Mouse (Mus musculus) kidney, embryonic 14.5 days (tissue): ENCODE results near the gene Large1. TPM values are rescaled to one million over a fixed set of nuclear protein-coding genes. Genes with fewer than 3 reads are reported as not detected.
A peak's percentile ranks its signal among the peaks of the same experiment; 100 is the strongest.
"Not testable (repeated sequence)": the region's sequence is repeated elsewhere in the genome, so short reads cannot be mapped to it uniquely, and the experiment has no call there.

Source experiments
- ATAC-seq: fragments of 200-750 bp; cut with Nextera tagmentation; 2 replicates; pipeline ENCODE4 v1.8.0; 2017; ENCODE audit warnings: moderate number of reproducible peaks, mild to moderate bottlenecking, moderate TSS enrichment, moderate library complexity; ENCODE audit not compliant: low FRiP score, low TSS enrichment
- H3K27ac ChIP-seq: fragments of 300-500 bp; sonication (generic); 2 replicates; pipeline ENCODE4 v1.5.1; 2014; ENCODE audit warnings: low read depth, mild to moderate bottlenecking, low read length, moderate library complexity, mixed read lengths
- H3K27me3 ChIP-seq: fragments of 300-500 bp; sonication (generic); 2 replicates; pipeline ENCODE4 v1.6.1; 2014; ENCODE audit warnings: mild to moderate bottlenecking, low read length; ENCODE audit not compliant: control insufficient read depth, insufficient read depth
- H3K36me3 ChIP-seq: fragments of 300-500 bp; sonication (generic); 2 replicates; pipeline ENCODE4 v1.6.1; 2014; ENCODE audit warnings: low read length, mixed read lengths; ENCODE audit not compliant: control insufficient read depth, insufficient read depth
- H3K4me1 ChIP-seq: fragments of 300-500 bp; sonication (generic); 2 replicates; pipeline ENCODE4 v1.6.1; 2014; ENCODE audit warnings: low read length, mixed read lengths; ENCODE audit not compliant: control insufficient read depth, insufficient read depth
- H3K4me2 ChIP-seq: fragments of 300-500 bp; sonication (generic); replicated peaks from 2 replicates; pipeline ENCODE4 v1.6.1; 2014; ENCODE audit warnings: low read depth, mild to moderate bottlenecking, low read length
- H3K4me3 ChIP-seq: fragments of 300-500 bp; sonication (generic); 2 replicates; pipeline ENCODE4 v1.5.1; 2014; ENCODE audit warnings: mild to moderate bottlenecking, low read length
- H3K9ac ChIP-seq: fragments of 300-500 bp; sonication (generic); 2 replicates; pipeline ENCODE4 v1.6.1; 2014; ENCODE audit warnings: low read depth, mild to moderate bottlenecking, low read length, moderate library complexity
- H3K9me3 ChIP-seq: fragments of 300-500 bp; sonication (generic); 2 replicates; pipeline ENCODE4 v1.6.1; 2016; ENCODE audit warnings: low read length; ENCODE audit not compliant: control insufficient read depth
- WGBS: fragments of 180-500 bp; shearing (Covaris S2); extraction: QIAGEN DNeasy Blood & Tissue Kit; methylation state at CpG from one replicate; pipeline ENCODE4 v1.1.7; 2014; 5-methylcytosine and 5-hydroxymethylcytosine counted together
- polyA plus RNA-seq: library from polyadenylated mRNA; unstranded; fragments of >200 nt; fragmentation: Nextera tagmentation; extraction: Ambion mirVana; gene quantifications from 2 replicates; pipeline ENCODE4 v1.2.1, GENCODE M21; 2014

The Large1 gene
- polyA plus RNA-seq, 1 experiment from 2014 or later: 10.4 TPM

DNA sequence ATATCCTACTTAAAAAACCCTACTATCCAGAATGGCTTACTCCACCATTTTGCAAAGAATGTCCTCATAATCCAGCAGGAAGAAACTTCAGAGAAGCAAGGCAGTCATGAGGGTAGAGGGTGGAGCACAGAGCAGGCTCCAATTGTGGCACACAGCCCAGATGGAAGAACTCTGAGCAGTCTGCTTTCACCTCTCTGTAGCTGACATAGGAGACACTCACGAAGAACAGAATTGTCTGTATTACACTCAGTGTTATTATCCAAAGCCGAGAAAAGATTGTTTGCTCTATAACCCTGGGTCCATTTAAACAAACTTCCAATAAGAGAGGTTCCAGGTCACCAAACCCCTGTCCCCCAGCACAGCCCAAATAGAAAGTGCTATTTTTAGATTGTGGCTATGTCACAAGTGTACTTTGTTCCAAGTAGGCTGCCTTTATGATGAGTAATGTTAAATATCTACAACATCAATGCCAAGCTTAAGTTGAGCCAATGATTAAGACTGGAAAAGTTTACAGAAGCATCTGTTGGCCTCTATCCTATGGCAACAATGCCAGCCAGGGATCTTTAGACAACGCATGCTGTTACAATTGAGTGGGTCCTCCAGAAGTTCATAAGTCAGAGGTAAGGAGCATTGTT, 10.5 kb downstream of the Large1 start:
- no peak overlapping the region for H3K27ac ChIP-seq
- no peak overlapping the region for H3K4me2 ChIP-seq
- no peaks in the 10 kb centered on the region for H3K27me3 ChIP-seq
- no peak for ATAC-seq
- WGBS: 87% methylated on average over 3 of the region's 3 CpGs
- no peak overlapping the region for H3K9ac ChIP-seq
- H3K36me3 ChIP-seq: no peaks in the 10 kb centered on the region
- H3K9me3 ChIP-seq: no peaks in the 10 kb centered on the region
- no peak overlapping the region for H3K4me3 ChIP-seq
- no peaks in the 10 kb centered on the region for H3K4me1 ChIP-seq

DNA sequence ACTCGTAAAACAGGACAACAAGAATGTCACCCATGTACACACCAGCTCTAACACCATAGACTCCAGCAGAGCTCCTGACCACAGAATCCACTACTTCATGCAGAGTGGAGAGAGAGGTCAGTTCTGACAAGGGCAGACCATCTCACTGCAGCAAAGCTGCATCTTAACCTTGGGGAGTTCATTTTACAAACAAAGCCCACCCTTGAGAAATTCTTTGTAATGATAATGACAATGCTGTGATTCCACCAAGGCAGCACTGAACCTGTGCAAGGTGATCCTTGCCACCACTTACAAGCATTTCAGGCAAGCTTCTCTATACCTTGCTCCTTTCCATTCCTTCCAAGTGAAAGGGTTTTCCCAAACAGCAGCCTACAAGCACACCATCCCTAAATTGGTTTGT, 16.5 kb downstream of the Large1 start:
- Histone ChIP-seq H3K27me3 (no peaks in the 10 kb centered on the region), H3K4me1 (no peaks in the 10 kb centered on the region), H3K9ac (no peak overlapping the region), H3K4me3 (no peak overlapping the region), H3K36me3 (no peaks in the 10 kb centered on the region), H3K4me2 (no peak overlapping the region), H3K9me3 (no peaks in the 10 kb centered on the region), H3K27ac (no peak overlapping the region)
- 39% methylated on average over 1 of the region's 1 CpGs for WGBS
- no peak for ATAC-seq

DNA sequence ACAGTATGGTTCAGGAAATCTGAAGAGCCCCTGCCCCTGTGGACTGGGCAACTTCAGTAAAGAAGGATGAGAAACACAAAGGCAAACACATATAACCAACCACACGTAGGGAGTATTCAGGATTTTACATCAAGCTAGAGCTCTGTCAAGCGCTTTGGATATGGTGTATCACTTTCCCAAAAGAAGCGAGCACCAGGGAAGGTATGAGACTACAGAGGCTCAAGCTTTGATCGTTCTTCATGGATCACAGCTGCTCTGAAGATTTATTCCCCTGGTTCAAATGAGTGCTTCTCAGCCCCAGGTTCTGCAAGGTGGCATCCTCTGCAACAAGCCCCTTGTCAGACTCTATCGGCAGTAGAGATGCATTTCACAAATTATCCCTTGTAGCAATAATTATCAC, 24.2 kb downstream of the Large1 start:
- no peak overlapping the region for H3K27ac ChIP-seq
- H3K9me3 ChIP-seq: no peaks in the 10 kb centered on the region
- no peak overlapping the region for H3K4me2 ChIP-seq
- no peak overlapping the region for H3K4me3 ChIP-seq
- no peak overlapping the region for H3K9ac ChIP-seq
- no peaks in the 10 kb centered on the region for H3K36me3 ChIP-seq
- no peaks in the 10 kb centered on the region for H3K27me3 ChIP-seq
- no peak for ATAC-seq
- no peaks in the 10 kb centered on the region for H3K4me1 ChIP-seq
- 59% methylated on average over 5 of the region's 5 CpGs for WGBS

DNA sequence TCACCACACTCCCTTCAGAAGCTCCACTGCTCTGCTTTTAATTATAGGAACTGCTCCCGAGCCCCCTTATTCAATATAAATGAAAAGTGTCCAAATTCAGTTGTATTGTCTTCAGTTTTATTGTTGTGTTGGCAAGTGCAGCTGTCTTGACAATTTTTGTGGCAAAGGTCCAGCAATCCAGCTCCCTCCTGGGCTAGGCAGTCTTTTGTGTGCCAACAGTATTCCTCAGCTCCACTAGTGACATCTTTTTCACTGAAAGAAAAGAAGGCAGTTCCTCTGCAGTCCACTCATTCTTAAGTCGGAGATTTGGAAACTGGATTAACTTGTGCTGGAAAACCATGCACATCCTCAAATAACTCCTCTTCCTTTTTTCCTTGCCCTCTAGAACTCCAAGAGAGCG, 25.3 kb downstream of the Large1 start:
- Histone ChIP-seq H3K27me3 (no peaks in the 10 kb centered on the region), H3K4me1 (no peaks in the 10 kb centered on the region), H3K36me3 (no peaks in the 10 kb centered on the region), H3K9me3 (no peaks in the 10 kb centered on the region), H3K4me3 (no peak overlapping the region), H3K4me2 (no peak overlapping the region), H3K9ac (no peak overlapping the region), H3K27ac (no peak overlapping the region)
- no peak for ATAC-seq
- 85% methylated on average over 3 of the region's 3 CpGs for WGBS

DNA sequence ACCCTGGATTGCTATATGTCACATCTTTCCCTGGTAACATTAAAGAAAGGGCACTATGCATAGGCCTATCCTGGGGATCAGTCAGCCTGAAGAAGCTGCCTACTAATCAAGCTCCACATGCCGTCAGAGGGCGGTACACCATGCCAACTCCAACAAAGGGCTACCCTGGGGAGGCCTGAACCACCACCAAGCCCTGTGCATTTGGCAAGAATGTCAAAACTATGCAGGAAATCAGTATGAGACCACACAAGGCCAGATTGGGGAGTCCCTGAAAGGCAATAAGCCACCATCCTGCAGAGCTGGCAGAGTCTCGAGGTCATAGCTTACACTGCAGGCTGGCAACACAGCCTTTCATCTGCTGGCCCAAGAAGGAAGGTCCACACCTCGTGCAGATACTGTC, 28.7 kb downstream of the Large1 start:
- H3K9me3 ChIP-seq: no peaks in the 10 kb centered on the region
- no peak overlapping the region for H3K4me3 ChIP-seq
- no peak overlapping the region for H3K27ac ChIP-seq
- WGBS: 62% methylated on average over 4 of the region's 4 CpGs
- no peaks in the 10 kb centered on the region for H3K27me3 ChIP-seq
- no peak overlapping the region for H3K9ac ChIP-seq
- no peaks in the 10 kb centered on the region for H3K4me1 ChIP-seq
- ATAC-seq: no peak
- no peaks in the 10 kb centered on the region for H3K36me3 ChIP-seq
- H3K4me2 ChIP-seq: no peak overlapping the region

DNA sequence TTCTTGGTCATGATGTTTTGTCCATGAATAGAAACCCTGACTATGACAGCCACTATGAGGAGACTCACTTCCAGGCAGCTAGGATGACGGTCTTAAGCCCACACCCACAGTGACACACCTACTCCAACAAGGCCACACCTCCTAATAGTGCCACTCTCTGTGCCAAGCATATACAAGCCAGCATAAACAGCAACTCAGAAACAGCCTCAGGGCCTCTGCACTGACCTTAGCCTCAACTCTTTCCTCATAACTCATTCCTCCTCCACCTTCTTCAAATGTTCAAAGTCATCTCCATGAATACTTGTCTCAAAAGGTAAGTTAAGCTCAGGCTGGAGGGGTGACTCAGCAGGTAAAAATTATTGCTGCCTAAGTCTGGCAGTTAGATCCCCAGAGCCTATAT, 29.7 kb downstream of the Large1 start:
- H3K4me2 ChIP-seq: no peak overlapping the region
- H3K36me3 ChIP-seq: no peaks in the 10 kb centered on the region
- no peaks in the 10 kb centered on the region for H3K4me1 ChIP-seq
- no peaks in the 10 kb centered on the region for H3K27me3 ChIP-seq
- no peak overlapping the region for H3K27ac ChIP-seq
- H3K9me3 ChIP-seq: no peaks in the 10 kb centered on the region
- no peak for ATAC-seq
- 85% methylated on average over 1 of the region's 1 CpGs for WGBS
- H3K9ac ChIP-seq: no peak overlapping the region
- H3K4me3 ChIP-seq: no peak overlapping the region

DNA sequence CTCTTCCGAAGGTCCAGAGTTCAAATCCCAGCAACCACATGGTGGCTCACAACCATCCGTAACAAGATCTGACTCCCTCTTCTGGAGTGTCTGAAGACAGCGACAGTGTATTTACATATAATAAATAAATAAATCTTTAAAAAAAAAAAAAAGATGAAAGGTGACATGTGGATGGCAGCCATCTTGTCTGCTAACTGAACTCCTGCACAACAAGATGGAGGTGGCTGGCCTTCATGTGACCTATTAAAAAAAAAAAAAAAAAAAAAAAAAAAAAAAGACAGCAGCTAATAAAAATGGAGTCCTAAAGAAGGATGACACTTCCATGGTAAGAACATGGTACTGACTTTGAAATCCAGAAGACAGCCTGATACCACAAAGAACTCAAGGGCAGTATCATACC, 33.8 kb downstream of the Large1 start:
- not testable (repeated sequence) for H3K36me3 ChIP-seq, H3K9ac ChIP-seq, H3K9me3 ChIP-seq, H3K4me2 ChIP-seq, H3K27me3 ChIP-seq, H3K4me3 ChIP-seq, H3K27ac ChIP-seq, H3K4me1 ChIP-seq
- WGBS: no CpG with 5 or more reads among the region's 3 CpGs
- peak; percentile 92 for ATAC-seq

DNA sequence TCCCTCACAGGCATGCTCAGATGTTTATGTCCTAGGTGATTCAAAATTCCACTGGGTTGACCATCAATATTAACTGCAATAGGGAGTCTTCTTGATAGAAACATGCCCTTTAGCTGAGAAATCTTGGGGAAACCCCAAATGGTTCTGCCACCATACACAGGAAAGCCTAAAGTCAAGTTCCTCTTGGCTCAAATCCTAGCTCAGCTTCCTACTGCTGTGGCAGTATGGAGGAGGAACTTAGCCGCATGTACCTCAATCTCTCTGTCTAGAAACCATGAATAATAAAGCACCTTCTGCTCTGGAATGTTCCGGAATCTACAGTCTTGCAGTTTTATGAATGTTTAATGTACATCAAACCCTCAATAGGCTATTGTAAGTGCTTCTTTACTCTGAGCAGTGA, 39.4 kb downstream of the Large1 start:
- H3K27me3 ChIP-seq: no peaks in the 10 kb centered on the region
- no peak overlapping the region for H3K27ac ChIP-seq
- no peak for ATAC-seq
- H3K36me3 ChIP-seq: no peaks in the 10 kb centered on the region
- WGBS: 82% methylated on average over 2 of the region's 2 CpGs
- no peak overlapping the region for H3K4me2 ChIP-seq
- H3K4me3 ChIP-seq: no peak overlapping the region
- H3K9ac ChIP-seq: no peak overlapping the region
- no peaks in the 10 kb centered on the region for H3K9me3 ChIP-seq
- H3K4me1 ChIP-seq: peaks cover 6% of the 10 kb centered on the region; the same call in 1 of the 2 replicates

DNA sequence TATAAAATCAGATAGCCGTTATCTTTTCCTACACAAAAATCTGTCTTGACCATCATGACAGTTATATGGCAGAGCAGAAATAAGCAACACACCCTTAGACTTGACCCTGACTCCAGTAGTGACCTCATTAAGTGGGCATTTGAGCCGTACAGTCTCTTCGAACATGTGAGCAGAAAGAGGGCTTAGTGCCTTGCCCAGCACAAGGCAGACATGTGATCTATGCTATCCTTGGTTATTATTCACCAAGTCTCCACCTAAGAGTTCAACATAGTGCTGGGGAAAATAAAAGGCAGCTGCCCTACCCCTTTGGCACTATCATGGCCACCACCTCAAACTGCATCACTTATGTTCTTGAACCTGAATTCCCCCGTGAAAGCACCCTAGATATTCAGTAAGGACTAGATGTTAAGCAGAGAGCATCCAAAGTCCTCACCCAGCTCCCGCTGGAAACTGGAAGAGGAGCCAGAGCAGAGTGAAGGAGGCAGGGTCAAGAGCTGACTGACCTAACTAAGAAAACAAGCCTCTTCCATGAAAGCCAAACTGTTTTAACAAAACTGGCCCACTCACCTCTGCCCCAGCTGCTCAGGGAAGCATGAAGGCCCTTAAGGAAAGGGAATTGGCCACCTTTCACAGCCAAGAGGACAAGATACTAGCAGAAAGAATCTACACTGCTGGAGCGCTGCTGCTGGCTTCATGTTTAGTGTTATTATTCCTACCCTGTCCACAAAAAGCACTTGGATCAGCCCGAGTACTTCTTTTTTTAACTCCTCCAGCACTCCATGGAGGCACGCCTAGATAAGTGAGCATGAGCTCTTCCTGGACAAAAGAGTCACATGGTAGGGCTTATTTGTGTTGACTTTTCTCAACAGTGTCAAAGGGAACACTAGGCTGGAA, 40.4 kb downstream of the Large1 start:
- peak; percentile 89 for ATAC-seq
- Histone ChIP-seq H3K27me3 (no peaks in the 10 kb centered on the region), H3K36me3 (no peaks in the 10 kb centered on the region), H3K4me1 (peaks cover 6% of the 10 kb centered on the region; the same call in 1 of the 2 replicates), H3K4me3 (no peak overlapping the region), H3K27ac (no peak overlapping the region; the same call in 1 of the 2 replicates), H3K9ac (no peak overlapping the region), H3K4me2 (no peak overlapping the region), H3K9me3 (no peaks in the 10 kb centered on the region)
- 29% methylated on average over 8 of the region's 8 CpGs for whole genome bisulfite sequencing
